Mouse (Mus musculus) limb, embryonic 15.5 days (tissue): ENCODE data around the gene Ghrh. TPM values are rescaled to one million over a fixed set of nuclear protein-coding genes. Genes with fewer than 3 reads are reported as not detected.

Experiments
- ATAC-seq: fragments of 200-750 bp; cut with Nextera tagmentation; 2 replicates; pipeline ENCODE4 v1.8.0; 2017; ENCODE audit warnings: low read depth, moderate TSS enrichment; ENCODE audit not compliant: insufficient number of reproducible peaks, low FRiP score, low TSS enrichment
- H3K27ac ChIP-seq: fragments of 300-500 bp; sonication (generic); 2 replicates; pipeline ENCODE4 v1.5.1; 2015; ENCODE audit warnings: moderate library complexity, mild to moderate bottlenecking, inconsistent platforms
- H3K27me3 ChIP-seq: fragments of 300-500 bp; sonication (generic); 2 replicates; pipeline ENCODE4 v1.6.1; 2015; ENCODE audit warnings: inconsistent platforms
- H3K36me3 ChIP-seq: fragments of 300-500 bp; sonication (generic); 2 replicates; pipeline ENCODE4 v1.6.1; 2015; ENCODE audit warnings: inconsistent platforms
- H3K4me1 ChIP-seq: fragments of 300-500 bp; sonication (generic); 2 replicates; pipeline ENCODE4 v1.6.1; 2015; ENCODE audit warnings: inconsistent platforms
- H3K4me2 ChIP-seq: fragments of 300-500 bp; sonication (generic); 2 replicates; pipeline ENCODE4 v1.6.1; 2015; ENCODE audit warnings: mild to moderate bottlenecking, inconsistent platforms
- H3K4me3 ChIP-seq: fragments of 300-500 bp; sonication (generic); 2 replicates; pipeline ENCODE4 v1.5.1; 2015; ENCODE audit warnings: mild to moderate bottlenecking, inconsistent platforms
- H3K9ac ChIP-seq: fragments of 300-500 bp; sonication (generic); 2 replicates; pipeline ENCODE4 v1.6.1; 2015; ENCODE audit warnings: inconsistent platforms
- H3K9me3 ChIP-seq: fragments of 300-500 bp; sonication (generic); 2 replicates; pipeline ENCODE4 v1.6.1; 2016; ENCODE audit warnings: inconsistent platforms
- WGBS: fragments of 180-500 bp; shearing (Covaris S2); methylation state at CpG from one replicate; pipeline ENCODE4 v1.1.7; 2015; 5-methylcytosine and 5-hydroxymethylcytosine counted together
- polyA plus RNA-seq: library from polyadenylated mRNA; unstranded; fragments of >200 nt; fragmentation: Nextera tagmentation; extraction: Ambion mirVana; gene quantifications from 2 replicates; pipeline ENCODE4 v1.2.1, GENCODE M21; 2015

Ghrh gene
- polyA plus RNA-seq, 1 experiment from 2014 or later: not detected

GRCm38 (mm10) chr2:157317220-157317619, 30.1 kb downstream of the Ghrh start:
- peaks cover 85% of the 10 kb centered on the region for H3K36me3 ChIP-seq
- ATAC-seq: no peak
- peaks cover 10% of the 10 kb centered on the region for H3K4me1 ChIP-seq
- no peaks in the 10 kb centered on the region for H3K27me3 ChIP-seq
- H3K4me3 ChIP-seq: no peak overlapping the region
- H3K27ac ChIP-seq: no peak overlapping the region
- H3K9ac ChIP-seq: no peak overlapping the region
- H3K9me3 ChIP-seq: no peaks in the 10 kb centered on the region
- H3K4me2 ChIP-seq: no peak overlapping the region
- 81% methylated on average over 6 of the region's 6 CpGs for WGBS

GRCm38 (mm10) chr2:157316358-157316933, 30.9 kb downstream of the Ghrh start:
- H3K4me2 ChIP-seq: no peak overlapping the region
- H3K27me3 ChIP-seq: no peaks in the 10 kb centered on the region
- H3K9ac ChIP-seq: no peak overlapping the region
- H3K27ac ChIP-seq: no peak overlapping the region
- ATAC-seq: no peak
- peaks cover 84% of the 10 kb centered on the region for H3K36me3 ChIP-seq
- no peak overlapping the region for H3K4me3 ChIP-seq
- 81% methylated on average over 14 of the region's 14 CpGs for WGBS
- no peaks in the 10 kb centered on the region for H3K9me3 ChIP-seq
- H3K4me1 ChIP-seq: peaks cover 10% of the 10 kb centered on the region

- 85% methylated on average over 6 of the region's 6 CpGs for WGBS
- peaks cover 87% of the 10 kb centered on the region for H3K36me3 ChIP-seq
- H3K27ac ChIP-seq: no peak overlapping the region
- no peak overlapping the region for H3K4me2 ChIP-seq
- no peaks in the 10 kb centered on the region for H3K27me3 ChIP-seq
- H3K4me3 ChIP-seq: no peak overlapping the region
- no peak overlapping the region for H3K9ac ChIP-seq
- H3K4me1 ChIP-seq: peaks cover 7% of the 10 kb centered on the region
- ATAC-seq: no peak
- no peaks in the 10 kb centered on the region for H3K9me3 ChIP-seq
Measured at GRCm38 (mm10) chr2:157315486-157315885, 31.8 kb downstream of the Ghrh start.

- H3K36me3 ChIP-seq: peaks cover 91% of the 10 kb centered on the region
- no peak overlapping the region for H3K27ac ChIP-seq
- no peak overlapping the region for H3K4me2 ChIP-seq
- no peak overlapping the region for H3K4me3 ChIP-seq
- no peak overlapping the region for H3K9ac ChIP-seq
- no peak for ATAC-seq
- 71% methylated on average over 7 of the region's 7 CpGs for WGBS
- peaks cover 7% of the 10 kb centered on the region for H3K4me1 ChIP-seq
- H3K9me3 ChIP-seq: no peaks in the 10 kb centered on the region
- H3K27me3 ChIP-seq: no peaks in the 10 kb centered on the region
Measured at GRCm38 (mm10) chr2:157314310-157314709, 33.0 kb downstream of the Ghrh start.

- Histone ChIP-seq H3K4me3 (no peak overlapping the region), H3K27ac (no peak overlapping the region), H3K9ac (no peak overlapping the region), H3K36me3 (peaks cover 95% of the 10 kb centered on the region), H3K9me3 (no peaks in the 10 kb centered on the region), H3K27me3 (no peaks in the 10 kb centered on the region), H3K4me1 (peaks cover 7% of the 10 kb centered on the region), H3K4me2 (no peak overlapping the region)
- WGBS: 79% methylated on average over 3 of the region's 3 CpGs
- no peak for ATAC-seq
Measured at GRCm38 (mm10) chr2:157313718-157314117, 33.6 kb downstream of the Ghrh start.

GRCm38 (mm10) chr2:157310963-157311637, 36.2 kb downstream of the Ghrh start:
- H3K4me2 ChIP-seq: no peak overlapping the region
- no peak overlapping the region for H3K27ac ChIP-seq
- peaks cover 6% of the 10 kb centered on the region for H3K4me1 ChIP-seq
- H3K9me3 ChIP-seq: no peaks in the 10 kb centered on the region
- ATAC-seq: no peak
- H3K36me3 ChIP-seq: peaks cover 74% of the 10 kb centered on the region
- H3K4me3 ChIP-seq: no peak overlapping the region
- WGBS: 78% methylated on average over 6 of the region's 6 CpGs
- no peak overlapping the region for H3K9ac ChIP-seq
- no peaks in the 10 kb centered on the region for H3K27me3 ChIP-seq

- peaks cover 13% of the 10 kb centered on the region for H3K4me1 ChIP-seq
- no peak overlapping the region for H3K9ac ChIP-seq
- no peaks in the 10 kb centered on the region for H3K27me3 ChIP-seq
- H3K4me2 ChIP-seq: no peak overlapping the region
- peaks cover 63% of the 10 kb centered on the region for H3K36me3 ChIP-seq
- WGBS: 90% methylated on average over 8 of the region's 8 CpGs
- no peak for ATAC-seq
- H3K9me3 ChIP-seq: no peaks in the 10 kb centered on the region
- H3K4me3 ChIP-seq: no peak overlapping the region
- no peak overlapping the region for H3K27ac ChIP-seq
Measured at GRCm38 (mm10) chr2:157309611-157310010, 37.7 kb downstream of the Ghrh start.

GRCm38 (mm10) chr2:157308273-157308917, 38.9 kb downstream of the Ghrh start:
- 85% methylated on average over 2 of the region's 2 CpGs for WGBS
- Histone ChIP-seq H3K36me3 (peaks cover 63% of the 10 kb centered on the region), H3K27ac (no peak overlapping the region; the same call in 1 of the 2 replicates), H3K4me3 (no peak overlapping the region), H3K9me3 (no peaks in the 10 kb centered on the region), H3K4me1 (peaks cover 13% of the 10 kb centered on the region), H3K27me3 (no peaks in the 10 kb centered on the region), H3K9ac (no peak overlapping the region), H3K4me2 (no peak overlapping the region)
- no peak for ATAC-seq

GRCm38 (mm10) chr2:157307715-157308265, 39.5 kb downstream of the Ghrh start:
- WGBS: 74% methylated on average over 4 of the region's 4 CpGs
- H3K9ac ChIP-seq: no peak overlapping the region
- H3K4me1 ChIP-seq: peaks cover 13% of the 10 kb centered on the region
- H3K4me3 ChIP-seq: no peak overlapping the region
- H3K4me2 ChIP-seq: no peak overlapping the region
- H3K36me3 ChIP-seq: peaks cover 63% of the 10 kb centered on the region
- H3K27me3 ChIP-seq: no peaks in the 10 kb centered on the region
- H3K27ac ChIP-seq: peak overlapping the region; percentile 43; the same call in 1 of the 2 replicates
- ATAC-seq: no peak
- no peaks in the 10 kb centered on the region for H3K9me3 ChIP-seq

GRCm38 (mm10) chr2:157306091-157307032, 40.9 kb downstream of the Ghrh start:
- Histone ChIP-seq H3K27ac (peak overlapping the region; percentile 43), H3K9ac (no peak overlapping the region), H3K27me3 (no peaks in the 10 kb centered on the region), H3K4me2 (no peak overlapping the region), H3K4me3 (no peak overlapping the region), H3K36me3 (peaks cover 61% of the 10 kb centered on the region), H3K9me3 (no peaks in the 10 kb centered on the region), H3K4me1 (peaks cover 13% of the 10 kb centered on the region)
- 39% methylated on average over 7 of the region's 7 CpGs for WGBS
- peak; percentile 46; the same call in 1 of the 2 replicates for ATAC-seq

- H3K9ac ChIP-seq: no peak overlapping the region
- no peak overlapping the region for H3K4me3 ChIP-seq
- H3K9me3 ChIP-seq: no peaks in the 10 kb centered on the region
- peaks cover 13% of the 10 kb centered on the region for H3K4me1 ChIP-seq
- peaks cover 64% of the 10 kb centered on the region for H3K36me3 ChIP-seq
- WGBS: 80% methylated on average over 9 of the region's 9 CpGs
- H3K27me3 ChIP-seq: no peaks in the 10 kb centered on the region
- H3K4me2 ChIP-seq: no peak overlapping the region
- ATAC-seq: no peak
- H3K27ac ChIP-seq: no peak overlapping the region
Measured at GRCm38 (mm10) chr2:157303096-157303495, 44.2 kb downstream of the Ghrh start.
